ENCODE assay signal across 8 mouse cellular contexts in the genomic region with DNA sequence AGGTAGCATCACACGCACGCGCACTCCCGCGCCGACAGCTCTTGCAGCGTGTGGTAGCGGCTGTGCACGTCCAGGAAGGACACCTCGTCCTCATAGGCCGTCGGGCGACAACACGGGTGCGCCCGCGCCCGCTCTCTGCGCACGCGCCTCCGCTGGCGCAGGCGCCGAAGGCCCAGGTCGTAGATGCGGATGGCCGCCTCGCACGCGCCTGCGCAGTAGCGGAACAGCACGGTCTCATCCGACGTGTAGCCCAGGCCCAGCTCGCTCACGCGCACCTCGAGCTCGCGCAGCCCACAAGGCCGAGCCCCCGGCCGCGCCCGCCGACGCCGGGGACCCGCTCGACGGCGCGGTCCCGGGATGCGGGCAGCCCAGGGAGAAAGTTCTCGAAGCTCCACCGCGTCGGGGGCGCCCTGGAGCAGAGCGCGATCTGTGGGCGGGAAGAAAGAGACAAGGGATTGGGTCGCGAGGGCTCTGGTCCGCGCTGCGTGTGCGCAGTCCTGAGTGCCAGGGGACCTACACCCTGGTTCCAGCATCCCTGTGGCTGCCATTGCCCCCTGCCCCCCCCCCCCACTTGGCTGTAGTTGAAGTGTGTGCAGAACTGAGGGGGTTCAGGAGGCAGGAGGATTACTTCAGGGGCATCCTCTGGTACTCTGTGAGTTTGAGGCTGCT. TPM values are rescaled to one million over a fixed set of nuclear protein-coding genes. Genes with fewer than 3 reads are reported as not detected.
A peak's percentile ranks its signal among the peaks of the same experiment; 100 is the strongest.
DNase-seq lines count a peak whose midpoint lies in the region; ATAC-seq lines count a peak whose summit lies in the region.

No protein-coding gene starts in this region.

- ATAC-seq in kidney, embryonic 15.5 days (replicated peaks; ENCODE audit: low FRiP score): peak; percentile 59
- peak; percentile 15; the same call in 1 of the 2 replicates for ATAC-seq in megakaryocyte progenitor cell, adult 5-6 weeks (replicated peaks; ENCODE audit: poor library complexity)

- peak; percentile 26 for DNase-seq in right cerebral cortex, adult 18-20 months
- DNase-seq in right cerebral cortex, postnatal 36 days (ENCODE audit: low spot score in 2 of 2): no peak
- no peak for DNase-seq in forebrain, embryonic 10.5 days (ENCODE audit: extremely low spot score, low spot score)
- DNase-seq in spleen, postnatal 36 days (ENCODE audit: low spot score in 2 of 2): no peak
- DNase-seq in thymus, postnatal 10 days (ENCODE audit: low spot score in 2 of 2): no peak
- no peak for DNase-seq in thymus, adult 18-20 months

- peak overlapping the region; percentile 2; the same call in 1 of the 2 replicates for H3K9ac ChIP-seq in kidney, embryonic 15.5 days

- peak overlapping the region; percentile 62; the same call in 1 of the 2 replicates for H3K27ac ChIP-seq in forebrain, embryonic 10.5 days
- H3K27ac ChIP-seq in kidney, embryonic 15.5 days: no peak overlapping the region

- 28% methylated on average over 71 of the region's 71 CpGs for WGBS in forebrain, embryonic 10.5 days
- 19% methylated on average over 71 of the region's 71 CpGs for WGBS in kidney, embryonic 15.5 days

- peaks cover 5% of the 10 kb centered on the region; the same call in 1 of the 2 replicates for H3K9me3 ChIP-seq in forebrain, embryonic 10.5 days
- H3K9me3 ChIP-seq in kidney, embryonic 15.5 days (replicated peaks): no peaks in the 10 kb centered on the region

- H3K4me3 ChIP-seq in forebrain, embryonic 10.5 days: peak overlapping the region; percentile 42
- H3K4me3 ChIP-seq in kidney, embryonic 15.5 days (replicated peaks): peak overlapping the region; percentile 37

- H3K27me3 ChIP-seq in forebrain, embryonic 10.5 days (ENCODE audit: poor library complexity, severe bottlenecking): peaks cover 70% of the 10 kb centered on the region
- H3K27me3 ChIP-seq in kidney, embryonic 15.5 days: peaks cover 66% of the 10 kb centered on the region

- no peaks in the 10 kb centered on the region for H3K36me3 ChIP-seq in forebrain, embryonic 10.5 days (replicated peaks)
- no peaks in the 10 kb centered on the region for H3K36me3 ChIP-seq in kidney, embryonic 15.5 days

- H3K4me2 ChIP-seq in kidney, embryonic 15.5 days: peak overlapping the region; percentile 57

- H3K4me1 ChIP-seq in forebrain, embryonic 10.5 days: peaks cover 34% of the 10 kb centered on the region
- peaks cover 26% of the 10 kb centered on the region for H3K4me1 ChIP-seq in kidney, embryonic 15.5 days

RNA-seq across cellular contexts. Expression of a gene that starts 5.8 kb away (rescaled TPM):
- polyA plus RNA-seq in forebrain, embryonic 10.5 days (2016; fragmentation: Nextera tagmentation; extraction: Ambion mirVana): 3.2 and 3.5 TPM in 2 replicates
- polyA plus RNA-seq in kidney, embryonic 15.5 days (2015; fragmentation: Nextera tagmentation; extraction: Ambion mirVana): 6.5 and 7.1 TPM in 2 replicates
- total RNA-seq in megakaryocyte progenitor cell, adult 5-6 weeks (2015): not detected in 2 replicates
- total RNA-seq in megakaryocyte progenitor cell, adult 5-6 weeks (2017): not detected in 2 replicates

RNA-seq across cellular contexts. Expression of a gene that starts 13.0 kb away (rescaled TPM):
- polyA plus RNA-seq in forebrain, embryonic 10.5 days (2016; fragmentation: Nextera tagmentation; extraction: Ambion mirVana): 46.0 and 46.2 TPM in 2 replicates
- 46.5 and 54.6 TPM in 2 replicates for polyA plus RNA-seq in kidney, embryonic 15.5 days (2015; fragmentation: Nextera tagmentation; extraction: Ambion mirVana)
- 11.2 and 11.7 TPM in 2 replicates for total RNA-seq in megakaryocyte progenitor cell, adult 5-6 weeks (2015)
- 19.2 and 20.4 TPM in 2 replicates for total RNA-seq in megakaryocyte progenitor cell, adult 5-6 weeks (2017)

RNA-seq across cellular contexts. Expression of a gene that starts 18.5 kb away (rescaled TPM):
- polyA plus RNA-seq in forebrain, embryonic 10.5 days (2016; fragmentation: Nextera tagmentation; extraction: Ambion mirVana): 1.8 and 1.9 TPM in 2 replicates
- polyA plus RNA-seq in kidney, embryonic 15.5 days (2015; fragmentation: Nextera tagmentation; extraction: Ambion mirVana): 1.7 and 1.8 TPM in 2 replicates
- total RNA-seq in megakaryocyte progenitor cell, adult 5-6 weeks (2015): 2.0 and 3.2 TPM in 2 replicates
- total RNA-seq in megakaryocyte progenitor cell, adult 5-6 weeks (2017): 0.92 and 1.6 TPM in 2 replicates

RNA-seq across cellular contexts. Expression of a gene that starts 33.7 kb away (rescaled TPM):
- 11.1 and 12.2 TPM in 2 replicates for polyA plus RNA-seq in forebrain, embryonic 10.5 days (2016; fragmentation: Nextera tagmentation; extraction: Ambion mirVana)
- 15.6 and 19.5 TPM in 2 replicates for polyA plus RNA-seq in kidney, embryonic 15.5 days (2015; fragmentation: Nextera tagmentation; extraction: Ambion mirVana)
- total RNA-seq in megakaryocyte progenitor cell, adult 5-6 weeks (2015): 8.5 and 12.5 TPM in 2 replicates
- 4.2 and 6.5 TPM in 2 replicates for total RNA-seq in megakaryocyte progenitor cell, adult 5-6 weeks (2017)

RNA-seq across cellular contexts. Expression of a gene that starts 34.0 kb away (rescaled TPM):
- polyA plus RNA-seq in forebrain, embryonic 10.5 days (2016; fragmentation: Nextera tagmentation; extraction: Ambion mirVana): 366 and 374 TPM in 2 replicates
- polyA plus RNA-seq in kidney, embryonic 15.5 days (2015; fragmentation: Nextera tagmentation; extraction: Ambion mirVana): 470 and 471 TPM in 2 replicates
- total RNA-seq in megakaryocyte progenitor cell, adult 5-6 weeks (2015): 102 and 151 TPM in 2 replicates
- total RNA-seq in megakaryocyte progenitor cell, adult 5-6 weeks (2017): 92.1 and 131 TPM in 2 replicates
